Mouse (Mus musculus): Measurements from ENCODE around the gene Bola2. TPM values are rescaled to one million over a fixed set of nuclear protein-coding genes. Genes with fewer than 3 reads are reported as not detected.
"Not testable (repeated sequence)": the region's sequence is repeated elsewhere in the genome, so short reads cannot be mapped to it uniquely, and the experiment has no call there.

Bola2 gene
- polyA plus RNA-seq, 1 experiment, result 61.6 TPM

DNA sequence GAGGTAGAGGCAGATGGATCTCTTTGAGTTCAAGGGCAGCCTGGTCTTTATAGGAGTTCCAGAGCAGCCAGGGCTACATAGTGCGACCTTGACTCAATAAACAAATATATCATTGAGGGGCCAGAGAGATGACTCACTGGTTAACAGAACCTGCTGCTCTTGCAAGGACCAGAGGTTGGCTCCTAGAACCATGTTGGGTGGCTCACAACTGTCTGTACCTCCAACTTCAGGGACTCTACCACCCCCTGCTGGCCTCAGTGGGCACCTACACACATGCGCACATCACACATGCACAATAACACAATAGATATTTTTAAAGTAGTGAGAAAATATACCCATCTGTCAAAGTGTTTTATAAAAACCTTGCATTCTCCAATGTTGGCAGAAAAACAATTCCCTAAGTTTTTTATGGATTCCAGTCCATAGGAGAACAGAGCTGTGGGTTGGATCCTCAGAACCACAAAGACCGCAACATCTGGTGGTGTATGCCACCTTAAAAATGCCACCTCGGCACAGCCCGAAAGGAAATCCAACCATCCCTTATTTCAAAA, 23.7 kb downstream of the Bola2 start:
- Histone ChIP-seq H3K27me3 (ENCODE audit: control insufficient read depth, insufficient read depth, low read length) (no peaks in the 10 kb centered on the region), H3K4me3 (replicated peaks; ENCODE audit: insufficient read depth, low read depth, low read length) (no peak overlapping the region), H3K27ac (ENCODE audit: insufficient read depth, low read length) (no peak overlapping the region), H3K4me1 (ENCODE audit: control insufficient read depth, insufficient read depth, low read length) (no peaks in the 10 kb centered on the region)
- no peak for DNase-seq
- 94% methylated on average over 5 of the region's 5 CpGs for WGBS
- TF ChIP-seq POLR2A (IDR thresholded peaks at IDR 0.05; ENCODE audit: borderline replicate concordance, insufficient read depth, low read length), result no peak
- no peak for TF ChIP-seq CTCF (IDR thresholded peaks at IDR 0.05; ENCODE audit: borderline replicate concordance, insufficient read depth, low read depth, low read length)

DNA sequence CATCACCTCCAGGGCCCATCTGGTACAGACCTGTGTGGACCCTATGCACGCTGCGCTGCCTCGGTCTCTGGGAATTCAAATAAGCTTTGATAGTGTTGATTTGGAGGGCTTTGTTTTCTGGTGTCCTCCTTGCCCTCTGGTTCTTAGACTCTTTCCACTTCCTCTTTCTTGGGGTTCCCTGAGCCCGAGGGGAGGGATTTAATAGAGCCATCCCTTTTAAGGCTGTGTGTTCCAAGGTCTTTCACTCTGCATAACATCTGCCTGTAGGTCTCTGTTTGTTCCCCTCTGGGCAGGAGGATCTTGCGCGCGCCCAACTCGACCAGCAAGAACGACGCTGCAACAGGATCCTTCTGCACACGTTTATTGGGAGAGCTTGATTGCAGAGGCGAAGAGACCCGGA, 26.4 kb downstream of the Bola2 start:
- WGBS, result 92% methylated on average over 13 of the region's 13 CpGs
- Histone ChIP-seq H3K4me3 (replicated peaks; ENCODE audit: insufficient read depth, low read depth, low read length) (no peak overlapping the region), H3K4me1 (ENCODE audit: control insufficient read depth, insufficient read depth, low read length) (no peaks in the 10 kb centered on the region), H3K27me3 (ENCODE audit: control insufficient read depth, insufficient read depth, low read length) (no peaks in the 10 kb centered on the region), H3K27ac (ENCODE audit: insufficient read depth, low read length) (no peak overlapping the region)
- no peak for TF ChIP-seq POLR2A (IDR thresholded peaks at IDR 0.05; ENCODE audit: borderline replicate concordance, insufficient read depth, low read length)
- TF ChIP-seq CTCF (IDR thresholded peaks at IDR 0.05; ENCODE audit: borderline replicate concordance, insufficient read depth, low read depth, low read length), result no peak
- DNase-seq, result no peak

DNA sequence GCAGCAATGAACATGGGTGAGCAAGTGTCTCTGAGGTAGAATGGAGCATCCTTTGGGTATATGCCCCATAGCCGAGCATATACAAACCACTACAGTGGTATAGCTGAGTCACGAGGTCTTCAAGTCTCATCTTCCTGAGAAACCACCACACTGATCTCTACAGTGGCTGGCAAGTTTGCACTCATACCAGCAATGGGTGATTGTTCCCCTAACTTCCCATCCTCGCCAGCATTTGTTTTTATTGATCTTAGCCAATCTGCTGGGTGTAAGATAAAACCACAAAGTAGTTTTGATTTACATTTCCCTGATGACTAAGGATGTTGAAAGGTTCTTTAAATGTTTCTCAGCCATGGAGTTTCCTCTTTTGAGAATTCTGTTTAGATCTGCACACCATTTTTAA, 29.9 kb downstream of the Bola2 start:
- H3K27ac ChIP-seq (ENCODE audit: insufficient read depth, low read length), result no peak overlapping the region
- TF ChIP-seq POLR2A (IDR thresholded peaks at IDR 0.05; ENCODE audit: borderline replicate concordance, insufficient read depth, low read length) (no peak), CTCF (IDR thresholded peaks at IDR 0.05; ENCODE audit: borderline replicate concordance, insufficient read depth, low read depth, low read length) (no peak)
- 73% methylated on average over 3 of the region's 3 CpGs for WGBS
- H3K27me3 ChIP-seq (ENCODE audit: control insufficient read depth, insufficient read depth, low read length), result no peaks in the 10 kb centered on the region
- H3K4me1 ChIP-seq (ENCODE audit: control insufficient read depth, insufficient read depth, low read length), result no peaks in the 10 kb centered on the region
- H3K4me3 ChIP-seq (replicated peaks; ENCODE audit: insufficient read depth, low read depth, low read length), result no peak overlapping the region
- DNase-seq, result no peak

DNA sequence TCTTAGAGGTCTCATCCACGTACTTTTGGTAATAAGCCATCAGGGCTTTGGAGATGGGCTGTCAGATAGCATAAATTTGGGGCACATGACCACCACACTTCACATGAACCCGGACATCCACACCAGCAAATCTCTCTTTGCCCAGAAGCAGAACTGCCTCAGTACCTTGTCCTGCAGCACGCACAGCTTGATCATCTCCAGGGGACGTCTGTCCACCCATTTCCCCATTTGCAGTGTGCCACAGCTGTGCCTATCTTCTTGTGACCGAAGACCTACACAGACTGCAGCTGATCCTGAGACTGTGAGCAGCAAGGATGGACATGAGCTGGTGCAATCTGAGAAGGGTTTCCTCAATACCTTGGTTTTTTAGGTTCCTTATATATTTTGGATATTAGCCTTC, 30.5 kb downstream of the Bola2 start:
- H3K27me3 ChIP-seq (ENCODE audit: control insufficient read depth, insufficient read depth, low read length), result no peaks in the 10 kb centered on the region
- 78% methylated on average over 5 of the region's 5 CpGs for WGBS
- H3K4me1 ChIP-seq (ENCODE audit: control insufficient read depth, insufficient read depth, low read length), result no peaks in the 10 kb centered on the region
- TF ChIP-seq CTCF (IDR thresholded peaks at IDR 0.05; ENCODE audit: borderline replicate concordance, insufficient read depth, low read depth, low read length) (no peak), POLR2A (IDR thresholded peaks at IDR 0.05; ENCODE audit: borderline replicate concordance, insufficient read depth, low read length) (no peak)
- H3K27ac ChIP-seq (ENCODE audit: insufficient read depth, low read length), result no peak overlapping the region
- H3K4me3 ChIP-seq (replicated peaks; ENCODE audit: insufficient read depth, low read depth, low read length), result no peak overlapping the region
- DNase-seq, result no peak

DNA sequence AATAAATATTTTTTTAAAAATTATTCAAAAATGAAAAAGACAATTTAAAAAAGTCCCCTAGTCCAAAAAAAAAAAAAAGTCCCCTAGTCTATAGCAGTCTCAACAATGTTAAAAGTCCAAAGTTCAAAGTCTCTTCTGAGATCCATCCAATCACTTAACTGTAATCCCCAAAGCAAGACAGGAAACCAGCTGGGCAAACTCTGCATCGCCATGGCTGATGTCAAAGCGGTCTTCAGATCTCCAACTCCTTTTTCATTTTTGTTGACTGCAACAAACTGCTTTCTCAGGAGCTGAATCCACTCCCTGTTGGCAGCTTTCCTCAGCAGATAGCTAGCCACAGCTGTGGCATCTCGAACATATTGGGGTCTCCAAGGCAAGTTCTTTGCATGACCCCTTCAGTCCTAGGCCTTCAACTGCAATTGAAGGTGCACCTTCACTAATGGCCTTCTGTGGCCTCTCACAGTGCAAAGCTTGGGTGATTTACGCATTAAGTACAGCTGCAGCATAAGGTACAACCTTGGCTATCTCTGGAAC, 35.1 kb downstream of the Bola2 start:
- H3K4me3 ChIP-seq (replicated peaks; ENCODE audit: insufficient read depth, low read depth, low read length); DNase-seq; H3K4me1 ChIP-seq (ENCODE audit: control insufficient read depth, insufficient read depth, low read length); H3K27ac ChIP-seq (ENCODE audit: insufficient read depth, low read length); H3K27me3 ChIP-seq (ENCODE audit: control insufficient read depth, insufficient read depth, low read length): not testable (repeated sequence)
- 81% methylated on average over 4 of the region's 4 CpGs for WGBS

DNA sequence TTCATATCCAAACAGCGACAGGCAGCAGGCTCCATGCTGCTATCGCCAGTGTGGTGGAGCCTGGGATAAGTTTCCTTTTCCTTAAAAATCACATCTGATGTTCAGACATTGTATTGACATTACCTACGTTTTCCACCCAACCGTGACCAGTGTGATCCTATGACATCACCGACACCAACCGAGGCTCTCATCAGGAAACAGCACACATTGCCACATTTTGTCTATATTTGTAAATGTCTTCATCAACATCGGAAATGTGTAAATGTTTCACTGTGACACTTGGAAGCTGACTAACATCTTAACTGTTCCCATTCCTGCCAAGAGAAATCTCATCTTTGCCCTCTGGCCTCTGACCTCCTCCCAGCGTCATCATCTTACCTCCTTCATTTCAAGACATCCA, 40.9 kb downstream of the Bola2 start:
- no peaks in the 10 kb centered on the region for H3K27me3 ChIP-seq (ENCODE audit: control insufficient read depth, insufficient read depth, low read length)
- WGBS, result 83% methylated on average over 8 of the region's 8 CpGs
- no peaks in the 10 kb centered on the region for H3K4me1 ChIP-seq (ENCODE audit: control insufficient read depth, insufficient read depth, low read length)
- no peak overlapping the region for H3K27ac ChIP-seq (ENCODE audit: insufficient read depth, low read length)
- TF ChIP-seq POLR2A (IDR thresholded peaks at IDR 0.05; ENCODE audit: borderline replicate concordance, insufficient read depth, low read length), result no peak
- no peak for TF ChIP-seq CTCF (IDR thresholded peaks at IDR 0.05; ENCODE audit: borderline replicate concordance, insufficient read depth, low read depth, low read length)
- DNase-seq, result no peak
- no peak overlapping the region for H3K4me3 ChIP-seq (replicated peaks; ENCODE audit: insufficient read depth, low read depth, low read length)

DNA sequence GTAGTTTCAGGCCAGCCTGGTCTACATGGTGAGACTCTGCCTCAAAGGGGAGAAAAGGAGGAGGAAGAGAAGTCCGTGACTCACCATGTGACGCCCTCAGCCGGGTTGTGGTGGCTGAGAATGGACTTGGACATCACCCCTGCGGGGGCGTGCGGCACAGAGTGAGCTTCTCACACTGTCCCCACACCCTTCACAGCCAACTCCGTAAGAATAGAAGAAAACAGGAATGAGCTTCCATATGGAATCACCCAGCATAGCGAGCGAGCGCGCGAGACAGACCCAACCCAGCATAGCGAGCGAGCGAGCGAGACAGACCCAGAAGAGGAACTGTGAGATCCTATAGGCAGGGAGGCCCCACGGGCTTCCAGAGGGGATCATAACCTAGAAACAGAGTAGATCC, 44.4 kb downstream of the Bola2 start:
- H3K4me1 ChIP-seq (ENCODE audit: control insufficient read depth, insufficient read depth, low read length), result no peaks in the 10 kb centered on the region
- DNase-seq, result no peak
- WGBS, result 63% methylated on average over 17 of the region's 17 CpGs
- TF ChIP-seq CTCF (IDR thresholded peaks at IDR 0.05; ENCODE audit: borderline replicate concordance, insufficient read depth, low read depth, low read length) (no peak), POLR2A (IDR thresholded peaks at IDR 0.05; ENCODE audit: borderline replicate concordance, insufficient read depth, low read length) (no peak)
- no peaks in the 10 kb centered on the region for H3K27me3 ChIP-seq (ENCODE audit: control insufficient read depth, insufficient read depth, low read length)
- H3K4me3 ChIP-seq (replicated peaks; ENCODE audit: insufficient read depth, low read depth, low read length), result no peak overlapping the region
- no peak overlapping the region for H3K27ac ChIP-seq (ENCODE audit: insufficient read depth, low read length)

DNA sequence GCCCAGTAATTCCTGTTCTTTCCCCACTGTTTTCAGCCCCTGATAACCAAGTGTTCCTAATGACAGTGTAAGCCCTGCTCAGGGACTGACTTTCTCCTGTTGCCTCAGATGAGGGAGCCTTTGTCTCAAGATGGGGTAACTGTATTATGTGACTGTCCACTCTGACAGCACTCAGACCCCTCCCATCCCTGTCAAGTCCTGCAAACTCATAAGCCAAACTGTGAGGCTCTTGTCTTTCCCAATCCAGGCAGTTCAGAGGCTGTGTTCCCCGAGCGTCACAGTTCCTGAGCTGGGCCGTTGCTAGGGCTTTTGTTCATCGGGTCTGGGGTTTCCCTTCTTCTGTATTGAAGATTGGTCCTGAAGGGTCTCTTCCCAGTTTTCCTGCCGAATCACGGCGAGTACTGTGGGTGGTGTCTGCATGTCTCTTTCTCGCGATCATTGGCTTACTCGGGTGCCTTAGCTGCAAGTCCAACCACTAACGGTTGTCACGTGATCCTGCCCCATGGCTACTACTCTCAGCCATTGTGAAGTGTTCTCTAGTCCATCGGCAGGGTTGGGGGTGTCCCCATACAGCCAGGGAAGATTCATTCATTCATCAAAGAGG, 45.0 kb downstream of the Bola2 start:
- Histone ChIP-seq H3K27ac (ENCODE audit: insufficient read depth, low read length) (no peak overlapping the region), H3K27me3 (ENCODE audit: control insufficient read depth, insufficient read depth, low read length) (no peaks in the 10 kb centered on the region), H3K4me1 (ENCODE audit: control insufficient read depth, insufficient read depth, low read length) (no peaks in the 10 kb centered on the region), H3K4me3 (replicated peaks; ENCODE audit: insufficient read depth, low read depth, low read length) (peak overlapping the region; percentile 4)
- 48% methylated on average over 13 of the region's 13 CpGs for WGBS
- TF ChIP-seq POLR2A (IDR thresholded peaks at IDR 0.05; ENCODE audit: borderline replicate concordance, insufficient read depth, low read length), result no peak
- TF ChIP-seq CTCF (IDR thresholded peaks at IDR 0.05; ENCODE audit: borderline replicate concordance, insufficient read depth, low read depth, low read length), result no peak
- no peak for DNase-seq

Data from cerebellum, adult 2 months (tissue).